Mouse (Mus musculus) brain, embryonic 14.5 days (tissue): ENCODE measurements at regions not wholly inside any gene's neighbourhood (a gene's known extent, or its start where the extent isn't known, plus 50 kb on each side); places are given as distances from the start of the nearest gene placed in this dataset.

Source experiments
- CTCF ChIP-seq: fragments of 200-500 bp; IDR thresholded peaks from 2 replicates; pipeline ENCODE4 v1.5.1; 2012; ENCODE audit warnings: inconsistent platforms, mild to moderate bottlenecking, moderate library complexity, borderline replicate concordance; ENCODE audit not compliant: insufficient read depth, insufficient read length; ENCODE audit errors: extremely low read depth
- POLR2A ChIP-seq: fragments of 200-500 bp; IDR thresholded peaks from 2 replicates; pipeline ENCODE4 v1.6.1; 2012; ENCODE audit warnings: mild to moderate bottlenecking, inconsistent platforms, borderline replicate concordance; ENCODE audit not compliant: poor library complexity, insufficient read depth, insufficient read length, severe bottlenecking; ENCODE audit errors: extremely low read depth

DNA sequence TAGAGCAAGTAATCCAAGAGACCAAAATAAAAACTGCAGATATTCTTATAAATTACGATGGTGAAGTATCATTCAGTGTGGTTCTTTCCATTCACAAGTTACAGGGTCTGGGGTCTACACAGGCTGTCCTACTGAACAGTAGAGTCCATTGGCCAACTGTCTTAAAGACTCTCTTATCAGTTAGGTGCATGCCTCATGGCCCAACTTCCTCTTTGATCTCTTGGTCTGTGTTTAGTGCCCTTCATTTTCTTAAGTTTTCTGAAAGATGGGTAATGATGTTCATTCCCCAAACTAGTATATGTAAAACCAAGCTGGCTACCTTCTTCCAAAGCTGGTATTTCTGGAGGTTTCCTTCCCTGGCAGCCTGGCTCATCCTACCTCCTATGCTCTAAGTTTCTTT lies 268.7 kb upstream of the Ift57 start:
- TF ChIP-seq CTCF = no peak
- TF ChIP-seq POLR2A = no peak
